Mouse (Mus musculus) hindlimb bud, embryonic 11.5 days (tissue): ENCODE data around the gene Gm5640.
"Not testable (repeated sequence)": the region's sequence is repeated elsewhere in the genome, so short reads cannot be mapped to it uniquely, and the experiment has no call there.

Experiments used
- DNase-seq: peaks from one replicate; pipeline ENCODE4 v3.0.0-alpha.2; 2012; ENCODE audit warnings: low read depth, low spot score; ENCODE audit errors: extremely low spot score

The Gm5640 gene

DNA sequence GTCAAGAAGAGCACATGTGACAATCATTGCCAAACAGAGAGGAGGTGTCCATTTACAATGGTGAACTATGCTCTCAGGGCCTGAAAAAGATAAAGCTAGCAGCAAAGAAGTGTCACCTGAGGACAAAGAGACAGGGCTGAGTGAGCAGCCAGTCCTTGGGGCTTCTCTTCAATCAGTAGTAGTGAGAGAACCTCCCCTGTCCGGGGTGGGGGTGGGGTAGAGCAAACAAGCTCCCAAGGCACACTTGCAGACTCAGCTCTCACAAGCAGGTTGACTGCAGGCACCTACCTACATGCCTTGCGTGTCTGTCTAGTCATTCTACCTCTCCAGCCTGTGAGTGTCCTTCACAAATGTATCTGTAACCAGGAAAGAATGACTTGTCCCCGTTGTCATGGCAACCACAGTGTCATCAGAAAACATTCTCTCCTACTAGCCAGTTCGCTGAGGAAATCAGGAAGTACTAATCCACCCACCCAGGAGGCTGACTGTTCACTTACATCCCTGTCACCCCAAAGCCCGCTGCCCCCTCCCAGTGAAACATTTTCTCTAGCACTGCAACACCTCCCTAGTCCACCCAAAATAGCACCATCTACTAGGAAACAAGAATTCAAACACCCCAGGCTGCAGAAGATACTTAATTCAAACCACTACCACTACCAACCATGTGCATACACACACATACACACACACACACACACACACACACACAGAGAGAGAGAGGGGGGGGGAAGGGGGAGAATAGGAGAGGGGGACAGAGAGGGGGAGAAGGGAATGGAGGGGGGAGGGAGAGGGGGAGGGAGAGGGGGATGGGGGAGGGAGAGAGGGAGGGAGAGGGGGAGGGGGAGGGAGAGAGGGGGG lies at the start of gene Gm5640:
TSS of gene Gm5640 (minus strand) at position 170 of the 858 bp plus-strand sequence.
- DNase-seq, result not testable (repeated sequence)

DNA sequence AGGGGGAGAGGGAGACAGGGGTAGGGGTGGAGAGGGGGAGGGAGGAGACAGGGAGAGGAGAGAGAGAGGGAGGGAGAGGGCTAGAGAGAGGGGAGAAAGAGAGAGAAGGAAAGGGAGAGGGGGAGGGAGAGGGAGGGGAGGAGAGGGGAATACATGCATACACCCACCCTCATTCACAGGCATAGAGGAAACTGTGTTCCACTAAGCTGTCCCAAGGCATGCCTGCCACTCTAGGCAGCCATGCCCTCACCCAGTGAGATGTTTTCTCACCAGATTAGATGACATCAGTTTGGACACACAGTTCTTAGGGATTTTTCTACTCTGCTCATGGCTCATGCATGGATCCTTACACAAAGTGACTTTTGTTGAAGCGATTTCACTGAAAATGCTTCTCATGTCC lies 958 bp upstream of the Gm5640 start:
- DNase-seq, result not testable (repeated sequence)

DNA sequence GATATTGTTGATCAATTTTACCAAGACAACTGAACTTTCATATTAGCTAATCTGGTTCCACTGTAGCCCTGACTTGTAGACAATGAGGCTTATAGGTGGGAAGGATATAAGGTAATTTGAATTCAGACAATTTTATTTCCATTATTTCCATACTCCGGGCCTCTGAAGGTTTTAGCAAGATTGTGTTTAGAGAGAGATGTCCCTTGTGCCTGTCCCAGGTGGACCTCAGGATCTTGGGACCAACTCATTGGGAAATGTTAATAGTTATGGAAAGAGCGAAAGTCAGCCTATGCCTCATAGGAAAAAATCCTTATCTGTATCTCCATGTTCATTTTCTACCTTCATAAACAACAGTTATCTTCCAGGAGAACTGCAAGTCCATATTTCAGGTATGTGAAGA lies 53.1 kb downstream of the Gm5640 start, which contains the start of gene Olfr1325:
TSS of gene Olfr1325 (plus strand) at position 301 of the 400 bp plus-strand sequence.
- no peak for DNase-seq
